Mouse (Mus musculus): Measurements from ENCODE around the gene Pcdh11x.
"Not testable (repeated sequence)": the region's sequence is repeated elsewhere in the genome, so short reads cannot be mapped to it uniquely, and the experiment has no call there.

Gene Pcdh11x

DNA sequence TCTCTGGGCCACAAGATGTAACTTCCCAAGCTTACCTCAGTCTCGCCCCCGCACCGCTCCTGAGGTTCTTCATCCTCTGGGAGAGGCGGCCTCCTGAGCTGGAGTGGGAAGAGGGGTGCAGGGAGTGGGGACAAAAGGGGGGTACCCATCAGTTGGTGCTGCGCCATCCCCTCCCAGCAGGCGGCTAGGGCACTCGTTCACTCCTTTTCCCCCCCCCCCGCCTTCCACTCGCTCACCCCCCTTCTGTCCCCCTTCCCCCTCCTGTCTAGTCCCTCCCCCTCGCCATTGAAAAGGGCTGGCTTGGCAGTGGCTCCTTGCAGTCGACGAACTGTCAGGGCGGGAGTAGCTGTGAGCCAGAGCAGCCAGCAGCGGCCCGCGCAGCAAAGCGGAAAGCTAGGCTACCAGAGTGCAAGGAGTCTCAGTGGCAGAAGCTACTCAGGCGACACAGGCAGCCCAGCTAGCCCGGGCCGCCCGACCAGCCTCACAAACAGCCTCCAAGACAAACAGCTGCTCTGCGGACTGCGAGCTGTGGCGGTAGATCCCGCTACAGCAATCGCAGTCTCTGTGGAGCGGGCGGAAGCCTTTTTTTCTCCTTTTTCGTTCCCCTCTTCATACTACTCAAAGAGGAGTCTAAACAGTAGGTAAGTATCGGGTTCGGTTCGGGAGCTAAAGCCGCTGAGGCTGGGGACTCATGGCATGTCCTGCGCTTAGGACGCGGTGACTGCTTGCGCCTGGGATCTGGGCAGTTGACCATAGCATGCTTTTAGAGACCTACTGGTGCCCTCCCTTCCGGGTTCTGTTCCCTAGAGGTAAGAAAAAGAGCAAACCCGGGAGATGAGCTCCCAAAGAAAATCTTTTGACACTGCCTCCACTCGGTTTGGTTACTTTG is at the start of gene Pcdh11x:
Pcdh11x (plus strand) TSS at position 249 of the 889 bp plus-strand sequence.
- no peak for DNase-seq (ENCODE audit: extremely low spot score, low read depth, low spot score)

DNA sequence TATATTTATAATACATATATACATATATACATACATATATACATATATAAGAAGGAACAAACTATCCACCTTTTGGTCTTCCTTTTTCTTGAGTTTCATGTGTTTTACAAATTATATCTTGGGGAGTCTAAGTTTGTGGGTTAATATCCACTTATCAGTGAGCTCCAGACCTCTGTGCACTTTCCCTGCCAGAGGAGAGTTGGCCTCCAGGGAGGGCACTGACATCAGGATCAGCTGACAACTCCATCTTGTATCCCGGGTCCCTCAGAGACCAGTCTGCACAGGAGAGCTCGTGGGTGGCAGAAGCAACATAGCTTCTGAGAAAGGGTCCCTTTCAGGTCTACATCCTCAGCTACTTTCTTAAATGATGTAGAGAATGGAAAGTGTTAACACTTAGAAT is 30.0 kb upstream of the Pcdh11x start:
- no peak for DNase-seq (ENCODE audit: extremely low spot score, low read depth, low spot score)

DNA sequence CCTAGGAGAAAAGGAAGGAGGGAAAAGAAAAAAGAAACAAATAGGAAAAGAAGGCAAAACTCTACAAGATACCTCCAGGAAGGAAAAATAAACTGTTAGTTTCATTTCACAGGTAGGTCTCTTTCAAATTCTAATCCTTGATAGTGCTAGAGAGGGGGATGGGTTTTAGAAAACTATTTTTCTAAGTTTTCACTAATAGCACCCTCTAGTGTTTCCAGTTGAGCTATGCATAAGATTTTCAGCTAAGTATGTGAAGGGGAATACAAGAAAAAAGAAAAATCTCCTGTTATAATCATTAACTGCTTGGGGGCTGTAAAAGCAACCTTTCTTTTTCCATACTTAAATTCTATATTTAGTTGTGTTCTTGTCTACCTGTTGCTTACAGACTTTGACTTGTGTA is 4.5 kb upstream of the Pcdh11x start:
- no peak for DNase-seq (ENCODE audit: extremely low spot score, low read depth, low spot score)

DNA sequence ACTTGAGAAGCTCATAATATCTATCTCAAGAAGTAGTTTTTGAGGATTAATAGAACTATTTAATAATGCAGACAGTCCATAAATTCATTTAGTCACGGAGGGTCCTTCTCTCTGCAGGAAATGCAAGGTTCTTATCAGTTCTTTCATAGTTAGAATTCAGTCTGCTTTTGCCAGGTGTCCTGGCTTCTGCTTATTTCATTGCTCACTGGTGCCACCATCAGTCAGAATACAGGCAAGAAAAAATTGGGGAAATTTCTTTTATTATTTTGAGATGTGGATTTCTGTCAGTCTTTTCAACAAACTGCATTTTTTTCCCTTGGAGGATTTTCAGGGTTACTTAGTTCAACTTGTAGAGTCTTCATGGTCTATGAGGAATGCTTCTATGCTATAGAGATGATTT is 2.6 kb upstream of the Pcdh11x start:
- DNase-seq (ENCODE audit: extremely low spot score, low read depth, low spot score) = no peak

DNA sequence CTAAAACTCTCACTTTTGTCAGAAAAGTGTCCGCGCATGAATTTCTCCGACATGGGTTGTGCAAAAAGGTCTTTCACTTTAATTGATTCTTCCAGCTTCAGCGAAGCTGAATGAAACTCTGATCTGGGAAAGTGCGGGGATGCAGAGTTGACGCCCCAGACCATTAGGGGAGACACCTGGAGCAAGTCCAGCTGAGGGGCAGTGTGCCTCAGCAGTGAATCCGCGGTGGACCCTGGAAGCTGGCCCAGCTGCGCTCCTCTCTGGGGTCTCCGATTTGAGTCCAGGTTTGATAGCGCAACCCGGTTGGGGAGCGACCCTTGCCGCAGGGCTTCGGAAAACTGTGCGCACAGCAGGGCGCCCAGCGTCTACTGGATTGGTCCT is 831 bp downstream of the Pcdh11x start:
- no peak for DNase-seq (ENCODE audit: extremely low spot score, low read depth, low spot score)

DNA sequence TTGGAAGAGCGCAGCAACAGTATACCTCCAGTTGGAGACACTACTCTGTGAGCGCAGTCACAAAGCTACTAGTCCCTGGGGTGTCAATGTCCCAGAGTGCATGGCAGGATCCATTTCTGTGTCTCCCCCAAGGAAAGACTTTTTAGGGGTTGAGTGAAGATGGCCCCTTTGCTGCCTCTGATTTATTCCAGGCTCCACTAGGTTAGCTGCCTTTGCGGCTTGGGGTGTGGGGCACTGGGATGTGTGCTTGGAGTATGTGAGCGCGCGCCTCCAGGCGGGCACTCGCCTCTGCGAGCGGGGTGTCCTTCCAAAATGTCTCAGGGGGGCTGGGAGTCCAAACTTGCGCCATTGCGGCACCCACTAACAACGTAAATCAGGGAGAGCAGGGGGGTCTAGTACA is 1.6 kb downstream of the Pcdh11x start:
- DNase-seq (ENCODE audit: extremely low spot score, low read depth, low spot score) = no peak

DNA sequence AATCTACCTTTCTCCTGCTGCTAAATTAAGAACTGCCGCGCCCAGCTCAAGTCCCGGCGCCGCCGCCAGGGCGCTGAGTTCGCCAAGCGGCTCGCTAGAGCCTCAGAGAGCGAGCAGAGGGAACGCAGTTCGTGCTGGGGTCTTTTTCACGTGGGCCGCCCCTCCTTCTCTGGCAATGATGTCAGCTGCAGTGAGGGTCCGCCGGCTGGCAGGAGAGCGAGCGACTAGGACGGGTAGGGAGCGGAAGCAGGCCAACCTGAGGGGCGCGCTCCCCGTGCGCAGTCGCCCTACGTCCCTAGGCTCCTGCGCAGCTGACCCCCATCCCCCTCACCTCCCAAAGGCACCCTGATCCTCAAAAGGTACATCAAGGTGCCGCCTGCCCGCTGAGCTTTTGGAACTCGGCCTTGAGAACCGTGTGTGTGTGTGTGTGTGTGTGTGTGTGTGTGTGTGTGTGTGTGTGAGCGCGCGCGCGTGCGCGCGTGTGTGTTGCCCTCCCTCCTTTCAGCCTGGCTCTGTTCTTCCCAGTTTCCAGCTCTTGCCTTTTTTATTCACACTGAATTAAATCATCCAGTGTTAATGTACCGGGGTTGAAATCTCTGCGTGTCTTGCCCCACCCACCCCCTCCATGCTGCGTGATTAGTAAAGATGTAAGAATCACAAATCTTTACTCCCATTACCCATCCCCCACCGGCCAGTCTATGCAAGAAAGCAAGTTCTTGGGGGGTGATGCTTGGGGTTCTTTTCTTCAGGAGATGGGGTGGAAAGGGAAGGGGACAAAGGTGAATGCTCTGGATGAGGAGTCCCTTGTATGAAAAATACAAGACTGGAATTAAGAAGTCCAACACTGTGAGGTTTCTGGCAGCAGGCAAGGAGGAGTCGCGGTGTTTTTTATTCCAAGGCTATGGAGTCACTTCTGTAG is 3.0 kb downstream of the Pcdh11x start:
- DNase-seq (ENCODE audit: extremely low spot score, low read depth, low spot score) = no peak

DNA sequence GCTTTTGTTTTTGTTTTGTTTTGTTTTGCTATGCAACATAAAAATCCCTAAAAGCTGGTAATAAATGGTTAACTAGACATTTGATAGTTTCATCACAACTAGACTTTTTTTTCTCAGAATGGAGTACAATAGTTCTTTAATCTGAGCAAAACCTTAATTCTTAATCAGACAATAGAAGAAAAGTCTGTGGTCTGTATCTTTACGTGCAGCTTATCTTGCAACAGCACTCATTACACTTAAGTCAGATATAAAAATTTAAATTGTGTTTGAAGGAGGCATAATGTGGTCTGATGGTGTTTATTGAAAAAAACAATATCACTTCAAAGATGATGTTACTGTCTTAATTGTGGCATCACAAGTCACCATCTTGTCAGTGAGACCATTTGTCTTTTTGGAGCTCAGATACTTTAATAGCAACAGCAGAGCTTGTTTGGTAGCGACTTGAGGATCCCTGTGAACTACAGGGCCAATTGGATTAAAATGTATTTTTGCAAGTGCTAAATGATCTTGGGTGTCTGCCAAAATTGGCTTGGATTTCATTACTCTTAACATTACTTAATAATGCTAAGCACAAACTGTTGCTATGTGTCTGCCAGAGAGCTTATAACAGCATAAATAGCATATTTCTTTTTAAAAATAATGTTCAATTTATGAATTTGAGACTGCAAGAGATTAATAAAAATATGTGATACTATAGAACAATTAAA is 11.6 kb downstream of the Pcdh11x start:
- DNase-seq (ENCODE audit: extremely low spot score, low read depth, low spot score) = no peak

DNA sequence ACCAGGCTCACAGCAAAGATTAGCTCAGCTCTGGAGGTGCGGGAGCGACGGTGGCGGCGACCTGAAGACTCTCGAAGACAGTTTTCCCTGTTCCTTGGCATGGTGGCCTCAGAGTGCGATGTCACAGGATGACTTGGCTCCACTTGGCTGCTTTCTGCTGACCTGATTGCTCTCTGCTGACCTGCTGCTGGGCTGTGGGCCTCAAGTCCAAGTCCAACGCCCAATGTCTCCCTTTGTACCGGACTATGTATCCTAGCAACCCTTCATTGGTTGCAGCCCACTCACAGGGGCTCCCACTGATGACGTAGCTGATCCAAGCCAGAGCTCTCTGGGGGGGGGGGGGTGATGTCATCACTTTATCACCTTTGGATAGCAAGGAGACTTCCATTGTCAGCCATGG is 22.9 kb downstream of the Pcdh11x start, which contains the start of gene H2afb3:
H2afb3 (minus strand) TSS at position 101 of the 400 bp plus-strand sequence.
- DNase-seq (ENCODE audit: extremely low spot score, low read depth, low spot score) = not testable (repeated sequence)

DNA sequence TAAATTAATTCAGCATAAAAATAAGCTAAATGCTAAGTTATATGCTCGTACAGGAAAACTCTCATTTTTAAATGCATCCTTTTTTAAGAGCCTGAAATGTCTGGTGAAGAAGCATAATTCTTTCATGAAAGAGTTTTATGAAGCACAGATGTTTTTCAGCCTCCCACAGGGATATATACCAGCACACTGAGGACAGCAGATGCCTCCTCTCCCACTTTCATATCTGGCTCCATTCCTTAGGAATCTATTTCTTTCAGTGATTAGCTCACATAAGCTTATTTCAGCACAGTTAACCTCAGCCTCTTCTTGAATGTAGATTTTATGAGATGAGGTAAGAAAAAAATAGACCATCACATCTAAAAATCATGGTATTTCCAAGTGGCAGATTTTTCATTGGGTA is 176.2 kb downstream of the Pcdh11x start:
- DNase-seq (ENCODE audit: extremely low spot score, low read depth, low spot score) = no peak

DNA sequence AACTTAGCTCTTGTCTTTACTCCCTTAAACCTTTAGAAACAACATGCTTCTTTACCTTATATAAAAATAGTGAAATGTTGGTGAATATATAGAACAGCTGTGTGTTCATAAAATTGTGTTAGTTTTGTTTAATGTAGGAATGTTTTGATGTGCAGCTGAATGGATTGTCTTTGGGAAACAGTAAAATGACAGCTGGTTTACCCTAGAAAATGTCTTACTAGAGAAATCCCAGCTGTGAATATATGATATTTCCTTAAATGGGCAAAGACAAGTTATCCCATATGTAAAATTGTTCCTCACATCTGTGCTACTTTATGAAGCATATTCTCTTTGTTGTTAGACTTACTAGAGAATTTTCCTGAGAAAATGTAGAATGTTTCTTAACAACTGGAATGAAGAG is 196.4 kb downstream of the Pcdh11x start:
- no peak for DNase-seq (ENCODE audit: extremely low spot score, low read depth, low spot score)

DNA sequence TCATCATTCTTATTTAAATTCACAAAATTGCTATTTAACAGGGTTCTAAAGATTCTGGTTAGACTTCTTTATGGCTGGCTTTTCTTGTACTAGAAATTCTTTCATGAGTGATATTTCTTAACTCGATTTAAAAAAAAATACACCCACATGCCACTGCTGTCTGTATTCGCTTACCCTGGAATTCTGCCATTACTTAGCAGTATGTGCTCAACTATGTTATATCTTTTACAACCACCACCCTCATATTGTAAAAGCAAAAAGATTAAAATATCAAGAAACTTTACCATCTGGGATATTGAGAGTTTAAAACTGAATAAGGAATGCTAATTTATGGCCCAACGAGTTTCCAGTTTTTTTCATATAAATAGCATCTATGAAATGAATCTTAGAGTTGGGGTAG is 234.9 kb downstream of the Pcdh11x start:
- no peak for DNase-seq (ENCODE audit: extremely low spot score, low read depth, low spot score)

DNA sequence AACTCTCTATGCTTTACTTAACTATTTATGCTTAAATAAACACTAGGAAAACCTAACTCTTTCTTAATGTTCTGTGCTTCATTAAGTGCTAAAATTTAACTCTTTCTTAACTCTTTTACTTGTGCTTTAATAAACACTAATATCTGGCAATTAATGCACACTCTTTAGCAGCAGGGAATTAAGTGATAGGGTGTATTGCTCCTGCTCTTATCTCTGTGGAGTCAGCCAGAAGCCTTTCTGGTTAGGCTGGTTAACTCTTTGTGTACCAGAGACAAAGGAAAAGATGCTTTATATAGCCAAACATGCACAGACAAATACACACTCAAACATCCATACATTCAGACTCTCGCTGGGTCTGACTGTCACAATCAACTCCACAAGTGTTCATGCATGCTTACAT is 309.2 kb downstream of the Pcdh11x start:
- no peak for DNase-seq (ENCODE audit: extremely low spot score, low read depth, low spot score)

DNA sequence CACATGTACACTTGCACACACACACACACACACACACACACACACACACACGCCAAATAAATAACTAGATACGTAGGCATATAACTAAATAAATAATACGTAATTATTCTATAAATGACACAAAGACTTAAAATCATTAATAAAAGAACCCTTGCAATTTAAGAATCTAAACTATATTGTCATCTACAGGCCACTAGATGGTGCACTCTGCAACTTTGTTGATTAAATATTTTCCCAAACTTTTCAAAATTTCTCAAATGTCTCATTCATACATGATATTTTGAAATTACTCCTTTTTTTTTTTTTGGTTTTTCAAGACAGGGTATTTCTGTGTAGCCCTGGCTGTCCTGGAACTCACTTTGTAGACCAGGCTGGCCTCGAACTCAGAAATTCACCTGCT is 328.4 kb downstream of the Pcdh11x start:
- DNase-seq (ENCODE audit: extremely low spot score, low read depth, low spot score) = no peak

DNA sequence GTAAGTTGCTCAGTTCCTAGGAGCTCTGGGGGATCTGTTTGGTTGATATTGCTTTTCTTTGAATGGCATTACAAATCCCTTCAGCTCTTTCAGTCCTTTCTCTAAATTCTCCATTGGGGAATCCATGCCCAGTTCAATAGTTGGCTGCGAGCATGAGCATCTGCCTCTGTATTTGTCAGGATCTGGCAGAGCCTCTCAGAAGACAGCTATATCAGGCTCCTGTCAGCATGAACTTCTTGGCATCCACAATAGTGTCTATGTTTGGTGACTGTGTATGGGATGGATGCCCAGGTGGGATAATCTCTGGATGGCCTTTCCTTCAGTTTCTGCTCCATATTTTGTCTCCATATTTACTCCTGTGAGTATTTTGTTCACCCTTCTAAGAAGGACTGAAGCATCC is 380.2 kb downstream of the Pcdh11x start:
- not testable (repeated sequence) for DNase-seq (ENCODE audit: extremely low spot score, low read depth, low spot score)

DNA sequence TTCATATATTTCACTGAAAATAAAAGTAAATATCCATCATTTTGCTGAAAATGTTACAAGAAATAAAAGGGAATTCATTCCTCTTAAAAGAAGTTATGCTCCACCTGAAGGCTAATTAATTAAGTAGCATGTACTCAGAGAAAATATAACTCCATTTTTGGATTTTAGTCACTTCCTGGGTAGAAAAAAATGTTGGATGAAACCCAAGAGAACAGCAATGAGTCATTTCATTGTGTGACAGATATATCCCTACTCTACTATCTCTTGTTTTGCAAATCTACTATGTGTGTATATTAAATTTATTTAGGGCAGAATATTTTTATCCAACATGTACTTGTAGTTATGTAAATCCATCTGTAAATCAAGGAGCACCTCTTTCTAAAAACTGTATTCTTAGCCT is 444.1 kb downstream of the Pcdh11x start:
- no peak for DNase-seq (ENCODE audit: extremely low spot score, low read depth, low spot score)

DNA sequence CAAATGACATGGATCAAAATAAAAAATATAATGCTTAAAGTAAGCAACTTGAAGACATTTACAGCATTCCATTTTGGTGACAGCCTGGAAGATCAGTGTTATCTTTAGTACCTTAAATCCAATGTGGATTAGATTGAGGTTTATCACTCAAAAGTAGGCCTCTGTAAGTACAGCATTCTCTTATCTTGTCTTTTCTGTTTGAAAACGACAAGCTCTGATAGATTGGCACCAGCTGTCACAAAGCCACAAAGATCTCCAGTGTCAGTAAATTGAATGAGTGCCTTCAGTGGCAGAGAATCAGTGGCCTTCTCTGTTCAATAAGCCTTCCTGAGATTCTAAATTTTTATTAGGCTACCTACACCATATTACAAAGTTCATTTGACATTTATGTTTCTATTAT is 445.7 kb downstream of the Pcdh11x start:
- no peak for DNase-seq (ENCODE audit: extremely low spot score, low read depth, low spot score)

DNA sequence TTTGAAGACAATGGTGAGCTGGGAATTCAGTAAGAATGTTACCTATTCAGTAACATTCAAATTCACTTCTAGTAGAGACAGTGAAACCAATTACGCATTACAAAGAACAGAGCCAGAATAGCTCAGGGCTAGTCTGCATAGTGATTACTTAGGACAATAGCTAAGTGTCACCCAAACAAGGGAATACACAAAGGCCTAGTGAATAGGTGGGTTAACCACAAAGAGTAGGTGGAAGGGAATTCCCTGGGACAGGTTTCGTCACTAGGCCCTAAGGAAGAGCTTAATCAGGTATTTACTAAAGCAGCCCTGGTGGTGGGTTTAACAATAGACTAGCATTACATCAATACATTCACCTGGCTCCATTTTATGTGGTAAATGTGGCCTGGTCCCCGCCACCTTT is 654.5 kb downstream of the Pcdh11x start:
- DNase-seq (ENCODE audit: extremely low spot score, low read depth, low spot score) = no peak

All from hindlimb bud, embryonic 11.5 days (tissue).